Mouse (Mus musculus): ENCODE results near the gene Pprc1. TPM values are rescaled to one million over a fixed set of nuclear protein-coding genes. Genes with fewer than 3 reads are reported as not detected.

Gene Pprc1
- polyA plus RNA-seq, 1 experiment from 2014 or later: 36.5 TPM

- H3K4me1 ChIP-seq (replicated peaks): peaks cover 11% of the 10 kb centered on the region
- no peak overlapping the region for H3K27ac ChIP-seq
- H3K9me3 ChIP-seq: no peaks in the 10 kb centered on the region
- H3K4me2 ChIP-seq (replicated peaks): no peak overlapping the region
- no peak for ATAC-seq
- no peaks in the 10 kb centered on the region for H3K27me3 ChIP-seq (replicated peaks)
- H3K36me3 ChIP-seq: peaks cover 21% of the 10 kb centered on the region
- no peak overlapping the region for H3K4me3 ChIP-seq (replicated peaks)
- 87% methylated on average over 5 of the region's 5 CpGs for WGBS
- H3K9ac ChIP-seq: no peak overlapping the region
These were observed 29.6 kb downstream of the Pprc1 start for GRCm38 (mm10) chr19:46074266-46074665.

- Histone ChIP-seq H3K9me3 (no peaks in the 10 kb centered on the region), H3K4me3 (replicated peaks) (peak within 1 kb of the TSS; percentile 82), H3K9ac (peak within 1 kb of the TSS; percentile 70), H3K27me3 (replicated peaks) (no peaks in the 10 kb centered on the region), H3K4me1 (replicated peaks) (peaks cover 11% of the 10 kb centered on the region), H3K36me3 (peaks cover 28% of the 10 kb centered on the region), H3K4me2 (replicated peaks) (peak within 1 kb of the TSS; percentile 66), H3K27ac (peak within 1 kb of the TSS; percentile 64)
- ATAC-seq: peak; percentile 99
- under 1% methylated on average over 66 of the region's 66 CpGs for WGBS
These were observed 31.2 kb downstream of the Pprc1 start, which contains the start of gene Nolc1 for GRCm38 (mm10) chr19:46075616-46076607. Gene Nolc1, plus strand, starts transcription at chr19:46075863.

- Histone ChIP-seq H3K9ac (no peak overlapping the region), H3K27me3 (replicated peaks) (no peaks in the 10 kb centered on the region), H3K4me2 (replicated peaks) (no peak overlapping the region), H3K4me1 (replicated peaks) (peaks cover 11% of the 10 kb centered on the region), H3K9me3 (no peaks in the 10 kb centered on the region), H3K27ac (no peak overlapping the region), H3K4me3 (replicated peaks) (no peak overlapping the region), H3K36me3 (peaks cover 42% of the 10 kb centered on the region)
- WGBS: 66% methylated on average over 3 of the region's 3 CpGs
- ATAC-seq: no peak
These were observed 33.8 kb downstream of the Pprc1 start for GRCm38 (mm10) chr19:46078535-46078934.

GRCm38 (mm10) chr19:46085185-46085584 lies 40.5 kb downstream of the Pprc1 start:
- Histone ChIP-seq H3K27ac (no peak overlapping the region), H3K9me3 (no peaks in the 10 kb centered on the region), H3K36me3 (peaks cover 48% of the 10 kb centered on the region), H3K27me3 (replicated peaks) (no peaks in the 10 kb centered on the region), H3K4me1 (replicated peaks) (no peaks in the 10 kb centered on the region), H3K4me3 (replicated peaks) (no peak overlapping the region), H3K9ac (no peak overlapping the region), H3K4me2 (replicated peaks) (no peak overlapping the region)
- WGBS: 95% methylated on average over 8 of the region's 8 CpGs
- ATAC-seq: no peak

GRCm38 (mm10) chr19:46086337-46086736 lies 41.7 kb downstream of the Pprc1 start:
- peaks cover 40% of the 10 kb centered on the region for H3K36me3 ChIP-seq
- no peaks in the 10 kb centered on the region for H3K27me3 ChIP-seq (replicated peaks)
- ATAC-seq: no peak
- H3K4me3 ChIP-seq (replicated peaks): no peak overlapping the region
- no peak overlapping the region for H3K9ac ChIP-seq
- 57% methylated on average over 3 of the region's 3 CpGs for WGBS
- H3K9me3 ChIP-seq: no peaks in the 10 kb centered on the region
- H3K4me2 ChIP-seq (replicated peaks): no peak overlapping the region
- no peaks in the 10 kb centered on the region for H3K4me1 ChIP-seq (replicated peaks)
- H3K27ac ChIP-seq: no peak overlapping the region

GRCm38 (mm10) chr19:46087871-46088270 lies 43.2 kb downstream of the Pprc1 start:
- H3K36me3 ChIP-seq: peaks cover 24% of the 10 kb centered on the region
- no peak overlapping the region for H3K9ac ChIP-seq
- ATAC-seq: no peak
- no peaks in the 10 kb centered on the region for H3K27me3 ChIP-seq (replicated peaks)
- H3K9me3 ChIP-seq: no peaks in the 10 kb centered on the region
- WGBS: 75% methylated on average over 7 of the region's 7 CpGs
- no peak overlapping the region for H3K4me3 ChIP-seq (replicated peaks)
- H3K27ac ChIP-seq: no peak overlapping the region
- H3K4me2 ChIP-seq (replicated peaks): no peak overlapping the region
- no peaks in the 10 kb centered on the region for H3K4me1 ChIP-seq (replicated peaks)

GRCm38 (mm10) chr19:46091641-46092040 lies 47.0 kb downstream of the Pprc1 start:
- Histone ChIP-seq H3K36me3 (no peaks in the 10 kb centered on the region), H3K27ac (no peak overlapping the region), H3K4me1 (replicated peaks) (no peaks in the 10 kb centered on the region), H3K4me2 (replicated peaks) (no peak overlapping the region), H3K9me3 (no peaks in the 10 kb centered on the region), H3K27me3 (replicated peaks) (no peaks in the 10 kb centered on the region), H3K9ac (no peak overlapping the region), H3K4me3 (replicated peaks) (no peak overlapping the region)
- 80% methylated on average over 4 of the region's 4 CpGs for WGBS
- ATAC-seq: no peak

- no peak for ATAC-seq
- Histone ChIP-seq H3K4me2 (replicated peaks) (no peak overlapping the region), H3K36me3 (no peaks in the 10 kb centered on the region), H3K4me1 (replicated peaks) (no peaks in the 10 kb centered on the region), H3K27ac (no peak overlapping the region), H3K4me3 (replicated peaks) (no peak overlapping the region), H3K9ac (no peak overlapping the region), H3K9me3 (no peaks in the 10 kb centered on the region), H3K27me3 (replicated peaks) (no peaks in the 10 kb centered on the region)
- 91% methylated on average over 2 of the region's 2 CpGs for WGBS
These were observed 49.5 kb downstream of the Pprc1 start for GRCm38 (mm10) chr19:46094144-46094543.

GRCm38 (mm10) chr19:46095291-46095690 lies 50.6 kb downstream of the Pprc1 start:
- no peak for ATAC-seq
- H3K27ac ChIP-seq: no peak overlapping the region
- H3K4me2 ChIP-seq (replicated peaks): no peak overlapping the region
- H3K27me3 ChIP-seq (replicated peaks): no peaks in the 10 kb centered on the region
- no peaks in the 10 kb centered on the region for H3K9me3 ChIP-seq
- no peak overlapping the region for H3K4me3 ChIP-seq (replicated peaks)
- 82% methylated on average over 3 of the region's 4 CpGs for WGBS
- H3K4me1 ChIP-seq (replicated peaks): no peaks in the 10 kb centered on the region
- no peaks in the 10 kb centered on the region for H3K36me3 ChIP-seq
- H3K9ac ChIP-seq: no peak overlapping the region

- WGBS: 86% methylated on average over 5 of the region's 5 CpGs
- no peak overlapping the region for H3K4me3 ChIP-seq (replicated peaks)
These were observed 51.7 kb downstream of the Pprc1 start for GRCm38 (mm10) chr19:46096396-46096795.

GRCm38 (mm10) chr19:46099561-46099960 lies 54.9 kb downstream of the Pprc1 start:
- ATAC-seq: no peak
- no peaks in the 10 kb centered on the region for H3K27me3 ChIP-seq (replicated peaks)
- no peak overlapping the region for H3K9ac ChIP-seq
- WGBS: 85% methylated on average over 3 of the region's 3 CpGs
- no peak overlapping the region for H3K27ac ChIP-seq
- H3K9me3 ChIP-seq: no peaks in the 10 kb centered on the region
- H3K4me2 ChIP-seq (replicated peaks): no peak overlapping the region
- H3K4me3 ChIP-seq (replicated peaks): no peak overlapping the region
- no peaks in the 10 kb centered on the region for H3K36me3 ChIP-seq
- no peaks in the 10 kb centered on the region for H3K4me1 ChIP-seq (replicated peaks)

More at GRCm38 (mm10) chr19:46096396-46096795, 51.7 kb downstream of the Pprc1 start:
- Histone ChIP-seq H3K36me3 (no peaks in the 10 kb centered on the region), H3K9ac (no peak overlapping the region), H3K4me2 (replicated peaks) (no peak overlapping the region), H3K27me3 (replicated peaks) (no peaks in the 10 kb centered on the region), H3K27ac (no peak overlapping the region), H3K4me1 (replicated peaks) (no peaks in the 10 kb centered on the region), H3K9me3 (no peaks in the 10 kb centered on the region)
- no peak for ATAC-seq

GRCm38 (mm10) chr19:46103437-46104186 lies 58.9 kb downstream of the Pprc1 start:
- no peaks in the 10 kb centered on the region for H3K27me3 ChIP-seq (replicated peaks)
- WGBS: 72% methylated on average over 6 of the region's 6 CpGs
- H3K9me3 ChIP-seq: no peaks in the 10 kb centered on the region
- H3K27ac ChIP-seq: no peak overlapping the region
- no peak overlapping the region for H3K9ac ChIP-seq
- ATAC-seq: no peak
- no peaks in the 10 kb centered on the region for H3K36me3 ChIP-seq
- no peak overlapping the region for H3K4me2 ChIP-seq (replicated peaks)
- H3K4me1 ChIP-seq (replicated peaks): no peaks in the 10 kb centered on the region
- H3K4me3 ChIP-seq (replicated peaks): no peak overlapping the region

All from intestine, embryonic 15.5 days (tissue).